Comparison of ENCODE assay signal across 8 mouse cellular contexts in genomic region chr2:152736090-152736601, GRCm38 (mm10). TPM values are rescaled to one million over a fixed set of nuclear protein-coding genes. Genes with fewer than 3 reads are reported as not detected.
DNase-seq lines count a peak whose midpoint lies in the region; ATAC-seq and TF ChIP-seq lines count a peak whose summit lies in the region.

TSS of gene Id1 (plus strand) at chr2:152736251.

- no peaks in the 10 kb centered on the region; the same call in 1 of the 2 replicates for H3K27me3 ChIP-seq in hindbrain, embryonic 16.5 days (replicated peaks; ENCODE audit: control insufficient read depth, insufficient read depth, low read length)

- peak; percentile 58 for ATAC-seq in common myeloid progenitor, adult 5-6 weeks (replicated peaks; ENCODE audit: low read depth, poor library complexity, severe bottlenecking)
- ATAC-seq in hindbrain, embryonic 16.5 days, result peak; percentile 82
- peak; percentile 75 for ATAC-seq in megakaryocyte, adult 5-6 weeks (ENCODE audit: poor library complexity, severe bottlenecking)

- peak within 1 kb of the TSS; percentile 54 for H3K9ac ChIP-seq in hindbrain, embryonic 16.5 days (ENCODE audit: low read depth, low read length)

- under 1% methylated on average over 28 of the region's 28 CpGs for WGBS in hindbrain, embryonic 16.5 days

- peak; percentile 55 for DNase-seq in WW6 (ENCODE audit: low read depth, low spot score)
- DNase-seq in gastrocnemius, adult 2 months, result peak; percentile 81
- peak; percentile 39 to 63 for DNase-seq in left cerebral cortex, adult 2 months (ENCODE audit: extremely low spot score in 1 of 2, low spot score in 2 of 2)
- DNase-seq in right cerebral cortex, postnatal 14 days, result peak; percentile 51
- DNase-seq in urinary bladder, postnatal 25 days (ENCODE audit: low spot score), result peak; percentile 79

- H3K36me3 ChIP-seq in hindbrain, embryonic 16.5 days (ENCODE audit: control insufficient read depth, insufficient read depth, low read length), result no peaks in the 10 kb centered on the region

- H3K4me1 ChIP-seq in hindbrain, embryonic 16.5 days (ENCODE audit: control insufficient read depth, insufficient read depth, low read depth, low read length), result peaks cover 30% of the 10 kb centered on the region

- intact Hi-C loops in gastrocnemius, adult 2 months (cut with DNase I), result loop anchor here (5.0 kb wide), 1 partner anchor 51 kb away; no protein-coding TSS in a partner anchor
- intact Hi-C loops in left cerebral cortex, adult 2 months (cut with DNase I), result no loop called here

- H3K27ac ChIP-seq in gastrocnemius, adult 2 months, result peak within 1 kb of the TSS; percentile 94
- H3K27ac ChIP-seq in hindbrain, embryonic 16.5 days (ENCODE audit: low read depth, low read length), result peak within 1 kb of the TSS; percentile 79
- peak within 1 kb of the TSS; percentile 82 for H3K27ac ChIP-seq in left cerebral cortex, adult 2 months

- peak within 1 kb of the TSS; percentile 91 for H3K4me2 ChIP-seq in hindbrain, embryonic 16.5 days (ENCODE audit: low read length)

- no peak for TF ChIP-seq CTCF in gastrocnemius, adult 2 months (IDR thresholded peaks at IDR 0.05)
- no peak for TF ChIP-seq CTCF in left cerebral cortex, adult 2 months (IDR thresholded peaks at IDR 0.05)

- H3K9me3 ChIP-seq in hindbrain, embryonic 16.5 days (ENCODE audit: control insufficient read depth, low read length), result no peaks in the 10 kb centered on the region

- H3K4me3 ChIP-seq in gastrocnemius, adult 2 months, result peak within 1 kb of the TSS; percentile 76
- H3K4me3 ChIP-seq in hindbrain, embryonic 16.5 days (ENCODE audit: low read length), result peak within 1 kb of the TSS; percentile 47
- H3K4me3 ChIP-seq in left cerebral cortex, adult 2 months, result peak within 1 kb of the TSS; percentile 42

RNA-seq across cellular contexts. Expression of gene Id1, which starts in this region (rescaled TPM):
- total RNA-seq in common myeloid progenitor, adult 5-6 weeks (2017), result 2.8 and 5.8 TPM in 2 replicates
- total RNA-seq in gastrocnemius, adult 2 months (2021), result 10 to 100 TPM in 1 of 2 experiments, 1 to 10 TPM in 1; 6.7 to 26.8 TPM
- polyA plus RNA-seq in hindbrain, embryonic 16.5 days (2015; fragmentation: Nextera tagmentation; extraction: Ambion mirVana), result 56.8 and 68.4 TPM in 2 replicates
- 10 to 100 TPM; 22.4 to 24.2 TPM for total RNA-seq in left cerebral cortex, adult 2 months (2021)
- total RNA-seq in megakaryocyte, adult 5-6 weeks (2015), result 28.4 and 48.3 TPM in 2 replicates
- total RNA-seq in megakaryocyte, adult 5-6 weeks (2017), result 35.0 and 40.1 TPM in 2 replicates

Comparison
In these comparisons a context has a peak if more than half of its experiments do, and no peak if none do; other contexts are left out.
1. Peak in every context shown above with its lines: DNase-seq, ATAC-seq, H3K4me3 ChIP-seq and H3K27ac ChIP-seq.